Mouse (Mus musculus) bone marrow, adult 2 months (tissue): Measurements from ENCODE around the gene Jade1.

Source experiments
- CTCF ChIP-seq: fragments of 200-500 bp; IDR thresholded peaks from 2 replicates; pipeline ENCODE4 v1.5.1; 2011; ENCODE audit warnings: low read length, control low read depth; ENCODE audit not compliant: control insufficient read depth, insufficient read depth
- POLR2A ChIP-seq: fragments of 200-500 bp; IDR thresholded peaks from 2 replicates; pipeline ENCODE4 v1.6.1; 2011; ENCODE audit warnings: low read depth, mild to moderate bottlenecking, control low read depth, low read length, borderline replicate concordance; ENCODE audit not compliant: control insufficient read depth

DNA sequence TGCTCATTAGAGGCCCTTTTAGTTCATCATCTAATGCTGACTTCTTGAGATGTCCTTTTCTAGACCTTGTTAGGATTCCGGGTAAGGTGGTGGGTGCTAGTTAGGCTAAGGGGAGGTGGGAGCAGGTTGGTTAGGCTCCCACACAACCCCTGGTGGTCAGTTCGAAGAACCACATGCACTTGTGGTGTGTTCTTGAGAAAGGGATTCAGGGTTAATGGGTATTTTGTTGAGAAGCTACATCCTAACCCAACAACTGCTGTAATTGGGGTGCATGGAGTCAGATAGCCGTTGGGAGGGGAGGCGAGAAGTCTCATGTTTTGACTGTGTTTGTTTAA, 50.8 kb downstream of the Jade1 start:
- TF ChIP-seq CTCF, result no peak
- no peak for TF ChIP-seq POLR2A
